Mouse (Mus musculus) kidney, postnatal 14 days (tissue): ENCODE results near the gene Gm20388.

Experiments used
- DNase-seq: peaks from one replicate; pipeline ENCODE4 v3.0.0; 2022; ENCODE audit warnings: mixed read lengths

The Gm20388 gene

GRCm38 (mm10) chr8:122224650-122225022 is 2314.0 kb downstream of the Gm20388 start:
- DNase-seq, result no peak

GRCm38 (mm10) chr8:122225446-122225845 is 2314.8 kb downstream of the Gm20388 start:
- peak; percentile 24 for DNase-seq

GRCm38 (mm10) chr8:122227345-122227744 is 2316.7 kb downstream of the Gm20388 start:
- DNase-seq, result no peak

- DNase-seq, result no peak
These were observed 2318.3 kb downstream of the Gm20388 start for GRCm38 (mm10) chr8:122228792-122229575.

GRCm38 (mm10) chr8:122229819-122230711 is 2319.4 kb downstream of the Gm20388 start:
- peak; percentile 23 for DNase-seq

GRCm38 (mm10) chr8:122230712-122231337 is 2320.2 kb downstream of the Gm20388 start:
- peak; percentile 68 for DNase-seq

GRCm38 (mm10) chr8:122234055-122234454 is 2323.4 kb downstream of the Gm20388 start:
- DNase-seq, result peak; percentile 59

- no peak for DNase-seq
These were observed 2325.9 kb downstream of the Gm20388 start for GRCm38 (mm10) chr8:122236521-122236920.

- DNase-seq, result no peak
These were observed 2327.6 kb downstream of the Gm20388 start for GRCm38 (mm10) chr8:122238225-122238624.

GRCm38 (mm10) chr8:122238731-122239130 is 2328.1 kb downstream of the Gm20388 start:
- no peak for DNase-seq

- no peak for DNase-seq
These were observed 2329.8 kb downstream of the Gm20388 start for GRCm38 (mm10) chr8:122240241-122241026.

- no peak for DNase-seq
These were observed 2332.7 kb downstream of the Gm20388 start for GRCm38 (mm10) chr8:122243310-122243709.

GRCm38 (mm10) chr8:122245161-122245560 is 2334.5 kb downstream of the Gm20388 start:
- no peak for DNase-seq

GRCm38 (mm10) chr8:122246257-122247211 is 2335.9 kb downstream of the Gm20388 start:
- DNase-seq, result no peak

GRCm38 (mm10) chr8:122251739-122252138 is 2341.1 kb downstream of the Gm20388 start:
- DNase-seq, result no peak

GRCm38 (mm10) chr8:122252366-122252765 is 2341.7 kb downstream of the Gm20388 start:
- no peak for DNase-seq

- peak; percentile 78 for DNase-seq
These were observed 2348.7 kb downstream of the Gm20388 start for GRCm38 (mm10) chr8:122259351-122259750.

- no peak for DNase-seq
These were observed 2350.1 kb downstream of the Gm20388 start for GRCm38 (mm10) chr8:122260755-122261154.

- DNase-seq, result no peak
These were observed 2352.2 kb downstream of the Gm20388 start for GRCm38 (mm10) chr8:122262835-122263234.

GRCm38 (mm10) chr8:122264243-122264642 is 2353.6 kb downstream of the Gm20388 start:
- DNase-seq, result no peak

GRCm38 (mm10) chr8:122265522-122265921 is 2354.9 kb downstream of the Gm20388 start:
- no peak for DNase-seq
